Mouse (Mus musculus) thymus, postnatal 4 days (tissue): ENCODE results near the gene Gm48551.

Experiments
- DNase-seq: peaks from one replicate; pipeline ENCODE4 v3.0.0; 2021

Gene Gm48551

GRCm38 (mm10) chr10:81406504-81407440 lies 22.5 kb downstream of the Gm48551 start:
- no peak for DNase-seq

GRCm38 (mm10) chr10:81407539-81408423 lies 23.5 kb downstream of the Gm48551 start:
- DNase-seq: no peak

- no peak for DNase-seq
Measured at GRCm38 (mm10) chr10:81408424-81408729, 24.1 kb downstream of the Gm48551 start.

- DNase-seq: peak; percentile 87
Measured at GRCm38 (mm10) chr10:81408871-81409291, 24.6 kb downstream of the Gm48551 start.

GRCm38 (mm10) chr10:81409330-81409729 lies 25.1 kb downstream of the Gm48551 start:
- no peak for DNase-seq

- no peak for DNase-seq
Measured at GRCm38 (mm10) chr10:81410350-81410749, 26.1 kb downstream of the Gm48551 start.

- DNase-seq: no peak
Measured at GRCm38 (mm10) chr10:81410981-81411380, 26.7 kb downstream of the Gm48551 start.

- no peak for DNase-seq
Measured at GRCm38 (mm10) chr10:81411471-81412400, 27.5 kb downstream of the Gm48551 start.

GRCm38 (mm10) chr10:81412586-81413309 lies 28.5 kb downstream of the Gm48551 start:
- no peak for DNase-seq

GRCm38 (mm10) chr10:81413310-81414261 lies 29.3 kb downstream of the Gm48551 start:
- peak; percentile 55 for DNase-seq

GRCm38 (mm10) chr10:81414682-81415081 lies 30.4 kb downstream of the Gm48551 start:
- no peak for DNase-seq

- no peak for DNase-seq
Measured at GRCm38 (mm10) chr10:81415146-81415545, 30.9 kb downstream of the Gm48551 start.

- no peak for DNase-seq
Measured at GRCm38 (mm10) chr10:81415549-81416310, 31.5 kb downstream of the Gm48551 start.

- DNase-seq: peak; percentile 62
Measured at GRCm38 (mm10) chr10:81416581-81417226, 32.4 kb downstream of the Gm48551 start.

GRCm38 (mm10) chr10:81417227-81418215 lies 33.3 kb downstream of the Gm48551 start:
- DNase-seq: no peak

GRCm38 (mm10) chr10:81418216-81419070 lies 34.2 kb downstream of the Gm48551 start:
- DNase-seq: peak; percentile 6
